Mouse (Mus musculus): ENCODE measurements at regions not wholly inside any gene's neighbourhood (a gene's known extent, or its start where the extent isn't known, plus 50 kb on each side); places are given as distances from the start of the nearest gene placed in this dataset.

DNA sequence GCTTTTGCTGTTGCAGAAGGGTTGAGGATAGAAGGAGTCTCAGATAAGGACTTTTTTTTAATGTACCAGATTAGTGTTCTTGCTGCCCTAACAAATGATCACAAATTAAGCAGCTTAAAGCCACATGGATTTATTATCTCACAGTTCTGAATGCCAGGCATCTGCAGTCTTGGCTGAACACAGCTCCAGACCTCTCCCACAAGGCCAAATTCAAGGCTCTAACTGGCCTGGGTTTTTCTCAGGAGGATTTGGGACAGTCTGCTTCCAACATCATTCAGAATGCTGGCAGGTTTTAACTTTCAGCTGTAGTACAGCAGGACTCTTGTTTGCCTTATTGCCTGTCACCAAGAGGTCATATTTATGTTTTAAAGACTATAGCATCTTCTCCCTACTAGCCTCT lies 329.7 kb upstream of the Chrm2 start:
- no peak for DNase-seq (ENCODE audit: low spot score)

DNA sequence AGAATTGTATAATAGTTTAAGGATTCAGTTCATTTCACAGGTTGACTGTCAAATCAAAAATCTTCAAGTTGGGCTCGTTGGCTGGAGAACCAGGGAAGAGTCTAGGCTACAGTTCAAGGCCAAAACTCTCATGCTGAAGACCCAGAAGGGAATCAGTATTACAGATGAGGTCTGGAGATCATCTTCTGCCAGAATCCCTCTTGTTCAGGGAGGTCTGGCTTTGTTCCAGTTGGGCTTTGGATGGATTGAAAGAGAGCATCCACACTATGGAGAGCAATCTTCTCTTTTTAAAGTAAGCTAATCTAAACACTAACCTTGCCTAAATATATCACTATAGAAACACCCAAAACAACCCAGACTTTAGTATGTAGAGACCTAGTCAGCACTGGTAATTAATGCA lies 327.5 kb upstream of the Chrm2 start:
- DNase-seq (ENCODE audit: low spot score), result no peak

DNA sequence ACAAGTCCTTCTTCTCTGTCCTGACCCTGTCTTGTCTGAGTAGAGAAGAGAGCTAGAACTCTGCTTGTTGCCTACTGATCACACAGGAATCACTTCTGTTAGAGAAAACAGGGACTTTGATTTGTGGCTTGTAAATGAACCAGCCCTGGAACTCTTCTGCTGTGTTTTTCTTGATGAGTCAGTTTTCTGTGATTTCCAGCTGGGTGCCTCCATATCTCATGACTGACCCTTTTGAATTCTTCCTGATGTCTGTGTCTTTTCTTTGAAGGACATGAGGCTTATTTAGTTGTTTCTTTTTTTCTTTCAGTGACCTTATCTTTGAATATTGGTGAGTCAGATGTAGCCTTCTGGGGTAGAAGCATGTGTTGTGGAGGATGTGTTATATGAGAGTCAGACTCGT lies 323.0 kb upstream of the Chrm2 start:
- no peak for DNase-seq (ENCODE audit: low spot score)

- no peak for DNase-seq (ENCODE audit: low spot score)
These were observed 319.2 kb upstream of the Chrm2 start for GRCm38 (mm10) chr6:36068690-36069089.

DNA sequence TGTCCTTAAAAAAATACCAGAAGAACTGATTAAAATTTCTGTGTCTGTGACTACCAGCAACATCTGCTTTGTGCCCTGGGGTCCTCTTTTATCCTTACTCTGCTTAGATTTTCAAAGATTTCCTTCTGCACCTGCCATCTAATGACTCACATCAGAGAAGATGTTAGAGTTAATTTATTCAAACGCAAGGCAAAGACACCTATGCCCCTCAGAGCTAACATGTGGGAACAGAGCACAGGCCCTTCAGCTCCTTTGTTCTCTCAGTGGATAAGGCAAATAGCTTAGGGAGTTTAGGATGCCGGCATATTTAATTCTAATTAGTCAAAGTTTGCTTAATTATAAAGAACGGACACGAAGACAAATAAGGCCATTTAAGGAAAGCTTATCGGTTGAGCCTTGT lies 308.3 kb upstream of the Chrm2 start:
- DNase-seq (ENCODE audit: low spot score), result no peak

DNA sequence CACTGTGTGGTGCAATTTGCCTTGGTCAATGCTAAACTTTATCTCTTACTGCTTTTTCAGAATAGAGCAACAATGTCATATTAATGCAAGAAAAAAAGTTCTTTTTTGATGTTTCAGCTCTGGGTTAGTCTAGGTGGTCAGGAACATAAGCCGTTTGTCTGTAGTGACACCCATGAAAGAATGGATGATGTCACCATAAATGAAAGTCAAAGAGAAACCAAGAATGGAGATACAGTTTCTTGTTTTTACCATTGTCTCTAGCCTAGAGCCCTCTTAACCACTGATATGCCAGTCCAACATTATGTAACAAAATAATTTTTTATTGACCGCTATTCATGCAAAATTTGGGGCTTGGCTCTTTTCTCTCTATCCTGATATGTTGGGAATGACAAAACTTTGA lies 294.3 kb upstream of the Chrm2 start:
- DNase-seq (ENCODE audit: low spot score), result no peak

GRCm38 (mm10) chr6:36094075-36094474 lies 293.8 kb upstream of the Chrm2 start:
- no peak for DNase-seq (ENCODE audit: low spot score)

GRCm38 (mm10) chr6:36097391-36097790 lies 290.5 kb upstream of the Chrm2 start:
- no peak for DNase-seq (ENCODE audit: low spot score)

DNA sequence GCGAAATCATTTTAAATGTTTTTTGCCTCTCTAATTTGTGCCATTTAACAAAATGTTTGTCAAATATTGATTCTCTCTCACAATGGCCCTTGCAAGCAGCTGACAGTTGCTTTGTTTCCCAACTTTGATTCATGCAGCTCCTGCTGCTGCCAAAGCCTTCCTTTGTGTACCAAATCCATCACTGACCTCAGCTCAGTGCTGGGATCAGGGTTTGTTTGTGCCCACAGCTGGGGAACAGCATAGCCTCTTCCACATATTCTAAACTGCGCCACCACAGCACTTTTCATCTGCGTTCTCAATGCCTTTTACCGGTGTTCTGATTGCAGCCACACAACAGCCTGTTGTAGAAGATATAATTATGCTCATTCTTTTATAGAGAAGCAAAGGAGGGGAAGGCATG lies 289.7 kb upstream of the Chrm2 start:
- no peak for DNase-seq (ENCODE audit: low spot score)

DNA sequence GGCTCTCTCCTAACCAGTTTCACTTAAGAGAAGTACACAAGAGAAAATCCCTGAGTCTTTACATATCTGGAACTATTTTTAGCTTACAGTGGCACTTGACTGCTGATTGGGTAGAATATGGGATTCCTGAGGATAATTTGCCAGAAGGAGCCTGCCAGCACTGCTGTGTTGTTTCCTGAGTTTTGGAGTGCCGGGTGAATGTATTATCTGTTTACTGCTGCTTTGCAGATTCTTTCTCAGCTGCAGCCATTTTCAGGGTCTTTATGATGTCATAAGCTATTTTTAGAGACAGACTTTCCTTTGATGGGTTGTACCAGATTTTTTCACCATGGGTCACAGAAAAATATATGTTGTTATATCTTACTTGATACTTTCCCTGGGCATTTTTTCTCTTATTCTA lies 279.1 kb upstream of the Chrm2 start:
- no peak for DNase-seq (ENCODE audit: low spot score)

GRCm38 (mm10) chr6:36137223-36137622 lies 250.7 kb upstream of the Chrm2 start:
- no peak for DNase-seq (ENCODE audit: low spot score)

DNA sequence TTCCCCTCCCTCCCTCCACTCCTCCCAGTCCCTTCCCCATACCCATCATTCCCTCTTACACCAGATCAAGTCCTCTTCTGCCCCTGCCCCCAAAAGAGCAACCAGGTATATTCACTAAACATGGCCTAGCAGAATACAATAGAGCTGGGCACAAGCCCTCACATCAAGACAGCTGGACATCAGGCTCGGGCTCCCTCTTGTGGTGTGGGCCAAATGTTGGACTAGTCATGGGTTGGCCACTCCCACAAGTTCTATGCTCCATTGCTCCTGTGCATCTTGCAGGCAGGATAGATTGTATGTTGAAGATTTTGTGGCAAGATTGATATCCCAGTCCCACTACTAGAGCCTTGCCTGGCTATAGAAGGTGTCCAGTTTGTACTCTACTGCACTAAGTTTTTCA lies 240.6 kb upstream of the Chrm2 start:
- DNase-seq (ENCODE audit: low spot score), result no peak

DNA sequence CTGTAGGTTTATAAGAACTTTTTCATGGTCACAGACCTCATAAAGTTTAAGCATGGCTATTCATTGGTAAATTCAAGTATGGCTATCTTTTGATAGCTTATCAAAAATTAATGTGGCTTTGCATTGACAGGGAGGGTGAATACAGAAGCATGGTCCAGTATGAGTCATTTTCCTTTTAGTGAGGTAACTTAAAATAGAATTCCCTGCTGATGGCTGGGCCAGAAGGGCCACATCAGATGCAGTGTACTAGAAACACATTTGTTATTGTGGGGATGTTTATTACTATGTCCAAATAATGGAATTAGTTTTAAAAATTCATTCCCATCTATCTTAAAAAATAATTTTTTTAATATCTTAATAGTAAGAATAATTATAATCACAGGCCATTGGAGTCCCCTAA lies 213.4 kb upstream of the Chrm2 start:
- DNase-seq (ENCODE audit: low spot score), result no peak

DNA sequence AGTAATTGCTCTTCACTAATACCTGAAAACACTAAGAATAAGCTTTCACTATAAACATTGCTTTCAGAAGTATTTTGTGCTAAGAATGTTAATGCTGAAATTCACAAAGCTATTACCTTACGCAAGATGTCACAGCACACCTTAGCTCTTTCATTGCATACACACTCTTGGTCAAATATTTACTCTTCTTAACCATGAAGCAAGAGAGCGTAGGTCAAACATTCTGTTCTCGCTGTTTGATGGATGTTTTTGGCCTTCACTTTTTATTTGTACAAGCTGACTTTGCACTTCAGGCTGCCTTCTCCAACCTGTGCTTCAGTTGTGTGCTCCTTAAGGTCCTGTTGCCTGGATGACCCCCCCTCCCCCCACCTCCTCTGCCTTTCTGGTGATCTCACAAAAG lies 212.8 kb upstream of the Chrm2 start:
- DNase-seq (ENCODE audit: low spot score), result no peak

DNA sequence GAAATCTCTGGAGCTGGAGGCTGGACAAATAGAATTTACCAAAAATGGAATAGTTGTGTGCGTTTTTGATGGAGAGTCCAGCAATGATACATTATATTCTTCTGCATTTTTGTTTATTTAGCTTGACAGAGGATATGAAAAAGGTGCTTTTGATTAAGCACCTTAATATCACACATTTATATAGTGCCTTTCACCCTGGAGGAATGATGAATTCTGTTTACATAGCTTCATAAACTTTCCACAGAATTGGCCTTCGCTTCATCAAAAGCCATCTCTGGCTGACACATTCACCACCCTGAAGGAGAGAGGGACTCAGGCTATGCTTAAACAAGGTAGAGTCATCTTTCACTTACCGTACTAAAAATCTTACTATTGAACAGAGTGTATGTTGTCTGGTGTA lies 208.0 kb upstream of the Chrm2 start:
- DNase-seq (ENCODE audit: low spot score), result no peak

- DNase-seq (ENCODE audit: low spot score), result no peak
These were observed 205.2 kb upstream of the Chrm2 start for GRCm38 (mm10) chr6:36182698-36183097.

GRCm38 (mm10) chr6:36206666-36207065 lies 181.2 kb upstream of the Chrm2 start:
- no peak for DNase-seq (ENCODE audit: low spot score)

DNA sequence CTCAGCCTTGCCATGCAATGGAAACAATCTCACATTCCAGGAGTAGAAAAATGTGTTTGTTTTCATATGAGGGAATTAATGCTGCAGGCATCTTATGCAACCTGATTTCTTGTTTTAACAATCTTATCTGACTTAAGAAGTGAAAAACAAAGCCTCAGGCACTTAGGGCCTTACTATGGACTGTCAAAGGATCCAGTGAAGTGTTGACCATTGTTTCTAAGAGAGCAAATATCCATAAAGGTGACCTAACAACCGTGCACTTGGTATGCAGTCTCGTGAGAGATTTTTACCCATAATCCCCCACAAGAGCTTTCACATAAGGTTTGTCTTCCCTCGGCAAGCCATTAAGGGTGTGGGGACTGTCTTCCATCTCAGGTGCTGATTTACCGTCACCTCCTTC lies 166.6 kb upstream of the Chrm2 start:
- DNase-seq (ENCODE audit: low spot score), result no peak

DNA sequence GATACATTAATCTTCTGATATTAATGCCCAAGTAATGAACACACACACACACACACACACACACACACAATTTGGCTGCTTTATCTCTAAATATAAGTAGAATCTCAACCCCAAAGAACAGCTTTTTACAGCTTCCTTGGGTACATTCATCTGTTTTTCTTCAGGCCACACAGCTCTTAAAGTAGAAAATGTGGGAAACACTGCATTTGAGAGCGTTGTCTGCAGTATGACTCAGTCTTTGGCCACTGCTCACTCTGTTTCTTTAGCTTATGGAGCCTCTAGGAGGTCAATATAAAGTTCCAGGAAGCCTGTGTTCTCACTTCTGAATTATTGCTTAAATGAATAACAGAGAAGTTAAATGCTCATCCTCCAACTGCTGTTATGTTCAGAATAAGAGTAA lies 153.4 kb upstream of the Chrm2 start:
- no peak for DNase-seq (ENCODE audit: low spot score)

DNA sequence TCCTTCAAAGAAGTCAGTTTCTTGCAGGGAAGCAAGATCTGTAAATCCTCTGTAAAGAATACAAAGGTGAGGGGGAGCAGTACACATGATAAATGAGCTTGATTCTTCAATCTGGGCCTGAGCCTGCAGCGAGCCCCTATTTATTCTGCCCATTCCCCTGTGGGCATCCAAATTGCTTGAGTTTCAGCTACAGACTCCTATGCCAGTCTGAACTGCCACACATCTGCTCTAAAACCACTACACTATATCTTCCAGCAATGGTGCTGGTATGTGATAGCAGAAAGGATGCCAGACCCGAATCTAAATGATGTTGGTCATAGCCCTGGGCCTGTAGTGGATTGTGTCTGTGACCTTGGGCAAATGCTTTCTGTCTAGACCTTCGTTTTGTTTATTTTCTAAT lies 140.9 kb upstream of the Chrm2 start:
- DNase-seq (ENCODE audit: low spot score), result no peak

DNA sequence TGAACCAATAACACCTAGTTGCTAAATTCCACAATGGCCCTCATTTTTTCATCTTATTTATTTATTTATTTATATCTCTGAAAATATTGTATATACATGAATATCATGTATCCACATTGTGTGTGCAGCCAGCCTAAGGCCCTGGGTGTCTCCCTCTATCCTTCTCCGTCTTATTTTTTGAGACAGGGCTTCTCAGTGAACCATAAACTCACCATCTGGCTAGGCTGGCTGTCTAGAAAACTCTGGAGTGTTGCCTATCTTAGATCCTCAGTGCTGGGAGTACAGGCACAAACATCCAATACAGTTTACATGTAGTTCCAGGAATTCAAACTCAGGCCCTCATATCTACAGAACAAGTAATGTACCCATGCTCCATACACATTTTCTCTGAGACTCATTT lies 139.7 kb upstream of the Chrm2 start:
- DNase-seq (ENCODE audit: low spot score), result no peak

GRCm38 (mm10) chr6:36249047-36249446 lies 138.8 kb upstream of the Chrm2 start:
- DNase-seq (ENCODE audit: low spot score), result peak; percentile 26

GRCm38 (mm10) chr6:36266717-36267402 lies 121.0 kb upstream of the Chrm2 start:
- DNase-seq (ENCODE audit: low spot score), result no peak

DNA sequence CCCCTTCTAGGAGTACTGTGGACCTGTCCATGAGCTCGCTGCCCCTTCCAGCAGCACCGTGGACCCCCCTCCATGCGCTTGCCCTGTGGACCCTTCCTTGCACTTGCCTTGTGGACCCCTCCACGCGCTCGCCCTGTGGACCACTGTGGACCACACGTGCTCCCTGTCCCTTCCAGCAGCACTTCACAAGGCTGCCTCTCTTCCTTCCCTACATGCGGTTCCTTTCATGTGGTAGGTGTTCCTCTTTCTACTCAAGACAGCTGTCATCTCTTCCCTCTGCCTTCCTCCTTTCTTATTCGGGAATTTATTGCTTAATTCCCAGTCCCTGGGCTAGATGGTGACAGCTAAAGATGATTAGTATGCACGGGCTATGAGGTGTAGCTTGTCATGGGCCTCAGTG lies 101.2 kb upstream of the Chrm2 start:
- no peak for DNase-seq (ENCODE audit: low spot score)

GRCm38 (mm10) chr6:36313586-36313985 lies 74.3 kb upstream of the Chrm2 start:
- no peak for DNase-seq (ENCODE audit: low spot score)
